ENCODE assay signal across 8 mouse cellular contexts in genomic region chr7:45465549-45465948, GRCm38 (mm10). TPM values are rescaled to one million over a fixed set of nuclear protein-coding genes. Genes with fewer than 3 reads are reported as not detected.
DNase-seq lines count a peak whose midpoint lies in the region; ATAC-seq lines count a peak whose summit lies in the region.

No protein-coding gene starts in this region.

- no peak for ATAC-seq in cerebellum, adult (ENCODE audit: insufficient number of reproducible peaks, low FRiP score, low TSS enrichment)
- no peak for ATAC-seq in forebrain, embryonic 14.5 days
- ATAC-seq in limb, embryonic 11.5 days (ENCODE audit: insufficient number of reproducible peaks, low FRiP score, low TSS enrichment, low read depth) = no peak
- no peak for ATAC-seq in stomach, embryonic 15.5 days (ENCODE audit: insufficient read depth, low FRiP score, low read depth)

- H3K9me3 ChIP-seq in forebrain, embryonic 14.5 days (replicated peaks; ENCODE audit: control insufficient read depth, low read length) = no peaks in the 10 kb centered on the region
- H3K9me3 ChIP-seq in limb, embryonic 11.5 days (ENCODE audit: control insufficient read depth, low read length) = no peaks in the 10 kb centered on the region
- no peaks in the 10 kb centered on the region for H3K9me3 ChIP-seq in stomach, embryonic 15.5 days

- intact Hi-C loops in left cerebral cortex, postnatal 14 days (cut with DNase I) = loop anchor here (10.0 kb wide), 1 partner anchor 239 kb away; the partner anchor contains the start of gene Dbp

- H3K9ac ChIP-seq in forebrain, embryonic 14.5 days (ENCODE audit: low read length) = peak overlapping the region; percentile 88; the same call in 1 of the 2 replicates
- peak overlapping the region; percentile 83 for H3K9ac ChIP-seq in limb, embryonic 11.5 days (ENCODE audit: low read length)
- peak overlapping the region; percentile 69 for H3K9ac ChIP-seq in stomach, embryonic 15.5 days

- DNase-seq in cerebellum, adult 11-12 months = peak; percentile 64
- peak; percentile 77 for DNase-seq in A20 (ENCODE audit: low read depth, low spot score)
- DNase-seq in forebrain, embryonic 14.5 days (ENCODE audit: low spot score) = no peak
- no peak for DNase-seq in limb, embryonic 11.5 days (ENCODE audit: low spot score)
- DNase-seq in left cerebral cortex, postnatal 14 days (ENCODE audit: low spot score in 2 of 2) = no peak
- no peak for DNase-seq in Muller cell, postnatal 12 days (ENCODE audit: inconsistent ontology term)

- peak overlapping the region; percentile 92 for H3K4me2 ChIP-seq in forebrain, embryonic 14.5 days (ENCODE audit: low read length)
- peak overlapping the region; percentile 94 for H3K4me2 ChIP-seq in limb, embryonic 11.5 days (ENCODE audit: low read depth, severe bottlenecking)
- peak overlapping the region; percentile 73 for H3K4me2 ChIP-seq in stomach, embryonic 15.5 days

- H3K4me3 ChIP-seq in forebrain, embryonic 14.5 days (ENCODE audit: low read depth, low read length) = peak overlapping the region; percentile 86
- H3K4me3 ChIP-seq in limb, embryonic 11.5 days (ENCODE audit: low read depth, low read length) = peak overlapping the region; percentile 90
- peak overlapping the region; percentile 82; the same call in 1 of the 2 replicates for H3K4me3 ChIP-seq in stomach, embryonic 15.5 days (replicated peaks)

- H3K27ac ChIP-seq in forebrain, embryonic 14.5 days (ENCODE audit: low read depth, low read length) = no peak overlapping the region
- no peak overlapping the region for H3K27ac ChIP-seq in limb, embryonic 11.5 days (replicated peaks; ENCODE audit: low read depth, low read length)
- H3K27ac ChIP-seq in stomach, embryonic 15.5 days = no peak overlapping the region

- WGBS in forebrain, embryonic 14.5 days = 86% methylated on average over 9 of the region's 9 CpGs
- WGBS in limb, embryonic 11.5 days = 84% methylated on average over 9 of the region's 9 CpGs
- 73% methylated on average over 9 of the region's 9 CpGs for WGBS in stomach, embryonic 15.5 days

- H3K4me1 ChIP-seq in forebrain, embryonic 14.5 days (ENCODE audit: control insufficient read depth, insufficient read depth, low read length) = peaks cover 11% of the 10 kb centered on the region
- H3K4me1 ChIP-seq in limb, embryonic 11.5 days (ENCODE audit: control insufficient read depth, insufficient read depth, low read length) = peaks cover 17% of the 10 kb centered on the region
- H3K4me1 ChIP-seq in stomach, embryonic 15.5 days = peaks cover 33% of the 10 kb centered on the region

- peaks cover 44% of the 10 kb centered on the region for H3K36me3 ChIP-seq in forebrain, embryonic 14.5 days (ENCODE audit: control insufficient read depth, insufficient read depth, low read length)
- peaks cover 10% of the 10 kb centered on the region for H3K36me3 ChIP-seq in limb, embryonic 11.5 days (ENCODE audit: control insufficient read depth, insufficient read depth, low read length)
- peaks cover 6% of the 10 kb centered on the region; the same call in 1 of the 2 replicates for H3K36me3 ChIP-seq in stomach, embryonic 15.5 days

- H3K27me3 ChIP-seq in forebrain, embryonic 14.5 days (replicated peaks; ENCODE audit: control insufficient read depth, insufficient read depth, low read length) = no peaks in the 10 kb centered on the region
- no peaks in the 10 kb centered on the region for H3K27me3 ChIP-seq in limb, embryonic 11.5 days (ENCODE audit: control insufficient read depth, insufficient read depth, low read length)
- no peaks in the 10 kb centered on the region for H3K27me3 ChIP-seq in stomach, embryonic 15.5 days (replicated peaks)

RNA-seq across cellular contexts. Expression of gene Bax, which starts 1.1 kb away (rescaled TPM):
- 163 and 168 TPM in 2 replicates for polyA plus RNA-seq in forebrain, embryonic 14.5 days (2014; fragmentation: Nextera tagmentation; extraction: Ambion mirVana)
- polyA plus RNA-seq in limb, embryonic 11.5 days (2014; fragmentation: Nextera tagmentation; extraction: Ambion mirVana) = 186 and 191 TPM in 2 replicates
- 157 and 168 TPM in 2 replicates for polyA plus RNA-seq in stomach, embryonic 15.5 days (2015; fragmentation: Nextera tagmentation; extraction: Ambion mirVana)
- total RNA-seq in left cerebral cortex, postnatal 14 days (2021) = 10 to 100 TPM; 75.0 to 81.0 TPM

RNA-seq across cellular contexts. Expression of gene Ftl1, which starts 5.9 kb away (rescaled TPM):
- polyA plus RNA-seq in forebrain, embryonic 14.5 days (2014; fragmentation: Nextera tagmentation; extraction: Ambion mirVana) = 6,238 and 6,800 TPM in 2 replicates
- polyA plus RNA-seq in limb, embryonic 11.5 days (2014; fragmentation: Nextera tagmentation; extraction: Ambion mirVana) = 4,688 and 5,046 TPM in 2 replicates
- polyA plus RNA-seq in stomach, embryonic 15.5 days (2015; fragmentation: Nextera tagmentation; extraction: Ambion mirVana) = 4,747 and 4,817 TPM in 2 replicates
- total RNA-seq in left cerebral cortex, postnatal 14 days (2021) = 100 to 1,000 TPM; 287 to 302 TPM

RNA-seq across cellular contexts. Expression of gene Tulp2, which starts 16.1 kb away (rescaled TPM):
- polyA plus RNA-seq in forebrain, embryonic 14.5 days (2014; fragmentation: Nextera tagmentation; extraction: Ambion mirVana) = 0.15 TPM in 1 of 2 replicates, not detected in the other
- 1.1 and 1.5 TPM in 2 replicates for polyA plus RNA-seq in limb, embryonic 11.5 days (2014; fragmentation: Nextera tagmentation; extraction: Ambion mirVana)
- polyA plus RNA-seq in stomach, embryonic 15.5 days (2015; fragmentation: Nextera tagmentation; extraction: Ambion mirVana) = 1.4 and 1.8 TPM in 2 replicates
- total RNA-seq in left cerebral cortex, postnatal 14 days (2021) = not detected

RNA-seq across cellular contexts. Expression of gene Gm45808, which starts 21.1 kb away (rescaled TPM):
- polyA plus RNA-seq in forebrain, embryonic 14.5 days (2014; fragmentation: Nextera tagmentation; extraction: Ambion mirVana) = not detected in 2 replicates
- polyA plus RNA-seq in limb, embryonic 11.5 days (2014; fragmentation: Nextera tagmentation; extraction: Ambion mirVana) = not detected in 2 replicates
- not detected in 2 replicates for polyA plus RNA-seq in stomach, embryonic 15.5 days (2015; fragmentation: Nextera tagmentation; extraction: Ambion mirVana)
- 1 to 10 TPM in 1 of 2 experiments, under 1 TPM in 1; 0.88 to 1.7 TPM for total RNA-seq in left cerebral cortex, postnatal 14 days (2021)

RNA-seq across cellular contexts. Expression of gene Dhdh, which starts 23.1 kb away (rescaled TPM):
- 1.4 and 1.6 TPM in 2 replicates for polyA plus RNA-seq in forebrain, embryonic 14.5 days (2014; fragmentation: Nextera tagmentation; extraction: Ambion mirVana)
- polyA plus RNA-seq in limb, embryonic 11.5 days (2014; fragmentation: Nextera tagmentation; extraction: Ambion mirVana) = 3.3 and 4.3 TPM in 2 replicates
- polyA plus RNA-seq in stomach, embryonic 15.5 days (2015; fragmentation: Nextera tagmentation; extraction: Ambion mirVana) = 3.5 and 3.7 TPM in 2 replicates
- 1 to 10 TPM; 2.8 to 2.9 TPM for total RNA-seq in left cerebral cortex, postnatal 14 days (2021)

Comparison
In these comparisons a context has a peak if more than half of its experiments do, and no peak if none do; other contexts are left out.
1. DNase-seq: peak in cerebellum, adult 11-12 months (single experiment) and A20 (single experiment); none in forebrain, embryonic 14.5 days (single experiment), limb, embryonic 11.5 days (single experiment), left cerebral cortex, postnatal 14 days (0 of 2) and Muller cell, postnatal 12 days (single experiment).
2. Peak in every context shown above with its lines, with median percentiles within 50 percentile points of each other: H3K4me2 ChIP-seq, H3K4me3 ChIP-seq and H3K9ac ChIP-seq.